Mouse (Mus musculus) erythroblast, embryonic 14.5 days (primary cell): Measurements from ENCODE around the gene Cfap69.

ENCODE experiments used
- GATA1 ChIP-seq: IDR thresholded peaks from 2 replicates; pipeline ENCODE4 v1.6.1; 2012; ENCODE audit warnings: low read length, inconsistent platforms, mixed read lengths
- TAL1 ChIP-seq: IDR thresholded peaks from 3 replicates; pipeline ENCODE4 v1.6.1; 2012; ENCODE audit warnings: low read length, inconsistent platforms, mixed read lengths

GRCm38 (mm10) chr5:5663057-5663456, 982 bp downstream of the Cfap69 start:
- TF ChIP-seq GATA1 (no peak), TAL1 (no peak)
